Mouse (Mus musculus): ENCODE results near the gene 2700081O15Rik. TPM values are rescaled to one million over a fixed set of nuclear protein-coding genes. Genes with fewer than 3 reads are reported as not detected.

2700081O15Rik gene
- polyA plus RNA-seq, 1 experiment = 19.3 TPM

DNA sequence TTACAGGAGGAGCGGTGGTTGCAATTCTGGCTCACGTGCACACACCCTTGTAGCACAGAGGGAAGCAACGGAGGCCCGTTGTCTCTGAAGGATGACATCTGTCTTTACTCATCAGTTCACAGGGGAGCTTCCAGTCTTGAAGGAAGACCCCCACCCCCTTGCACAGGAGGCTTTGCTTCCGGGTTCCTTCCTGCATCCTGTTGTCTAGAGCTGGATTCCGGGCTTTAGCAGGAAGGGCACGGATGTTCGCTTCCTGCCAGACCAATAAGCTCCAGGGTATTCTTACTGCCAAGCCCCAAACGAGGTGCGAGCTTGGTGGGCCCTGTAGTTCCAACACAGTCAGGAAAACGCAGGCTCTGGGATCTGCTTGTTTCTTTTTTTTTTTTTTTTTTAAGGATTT lies 16.8 kb upstream of the 2700081O15Rik start:
- no peak overlapping the region for H3K4me3 ChIP-seq (ENCODE audit: insufficient read depth, poor library complexity, severe bottlenecking)

DNA sequence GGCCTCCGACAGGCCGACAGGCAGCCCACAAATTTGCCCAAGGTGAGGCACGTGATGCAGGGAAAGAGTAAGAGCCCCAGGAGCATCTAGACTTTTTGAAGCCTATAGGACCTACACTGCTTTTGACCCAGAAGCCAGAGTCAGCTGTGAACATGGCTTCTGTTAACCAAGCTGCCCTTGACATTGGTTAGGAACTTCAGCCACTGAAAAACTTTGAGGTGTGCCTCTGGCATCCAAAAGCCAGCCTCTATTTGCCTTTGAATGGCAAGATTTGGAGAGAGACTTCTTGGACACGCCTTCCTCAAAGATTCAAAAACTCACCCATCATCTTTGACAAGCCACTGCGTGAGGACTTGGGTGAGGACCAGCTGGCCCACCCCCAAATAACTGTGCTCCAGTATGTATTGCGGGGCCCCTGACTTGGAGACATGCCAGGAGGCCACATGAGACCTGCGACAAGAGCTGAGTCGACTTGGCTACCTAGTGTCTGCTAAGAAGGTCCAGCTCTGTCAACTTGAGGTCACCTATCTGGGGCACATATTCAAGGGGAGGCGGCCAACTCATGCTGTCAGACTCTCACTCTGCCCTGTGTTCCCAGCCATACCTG lies 12.7 kb upstream of the 2700081O15Rik start:
- Histone ChIP-seq H3K27me3 (ENCODE audit: control insufficient read depth, insufficient read depth, insufficient read length) (peaks cover 6% of the 10 kb centered on the region), H3K36me3 (ENCODE audit: control insufficient read depth, insufficient read depth) (no peaks in the 10 kb centered on the region), H3ac (ENCODE audit: control insufficient read depth, insufficient read length, low read depth) (no peak overlapping the region), H3K79me2 (ENCODE audit: control insufficient read depth, insufficient read depth) (no peaks in the 10 kb centered on the region), H3K4me3 (ENCODE audit: insufficient read depth, poor library complexity, severe bottlenecking) (no peak overlapping the region), H3K79me3 (ENCODE audit: low read depth) (no peaks in the 10 kb centered on the region)
- TF ChIP-seq CEBPB (IDR thresholded peaks at IDR 0.05; ENCODE audit: low read depth) = no peak
- no peak for TF ChIP-seq MAX (IDR thresholded peaks at IDR 0.05)

More for the DNA sequence above, 16.8 kb upstream of the 2700081O15Rik start:
- Histone ChIP-seq H3K79me2 (ENCODE audit: control insufficient read depth, insufficient read depth) (no peaks in the 10 kb centered on the region), H3K27me3 (ENCODE audit: control insufficient read depth, insufficient read depth, insufficient read length) (peaks cover 9% of the 10 kb centered on the region), H3ac (ENCODE audit: control insufficient read depth, insufficient read length, low read depth) (no peak overlapping the region), H3K79me3 (ENCODE audit: low read depth) (no peaks in the 10 kb centered on the region), H3K36me3 (ENCODE audit: control insufficient read depth, insufficient read depth) (no peaks in the 10 kb centered on the region)
- TF ChIP-seq FOSL1 (IDR thresholded peaks at IDR 0.05; ENCODE audit: insufficient read depth, low read length, poor library complexity, severe bottlenecking) (no peak), CEBPB (IDR thresholded peaks at IDR 0.05; ENCODE audit: low read depth) (no peak), CTCF (IDR thresholded peaks at IDR 0.05; ENCODE audit: control insufficient read depth, insufficient read depth, insufficient read length) (no peak), MYOG (IDR thresholded peaks at IDR 0.05; ENCODE audit: control insufficient read depth, extremely low read depth, insufficient read length) (no peak), USF1 (IDR thresholded peaks at IDR 0.05; ENCODE audit: low read depth) (no peak), MYOD1 (IDR thresholded peaks at IDR 0.05; ENCODE audit: control insufficient read depth, insufficient read length, low read depth) (no peak), MAX (IDR thresholded peaks at IDR 0.05) (no peak)

DNA sequence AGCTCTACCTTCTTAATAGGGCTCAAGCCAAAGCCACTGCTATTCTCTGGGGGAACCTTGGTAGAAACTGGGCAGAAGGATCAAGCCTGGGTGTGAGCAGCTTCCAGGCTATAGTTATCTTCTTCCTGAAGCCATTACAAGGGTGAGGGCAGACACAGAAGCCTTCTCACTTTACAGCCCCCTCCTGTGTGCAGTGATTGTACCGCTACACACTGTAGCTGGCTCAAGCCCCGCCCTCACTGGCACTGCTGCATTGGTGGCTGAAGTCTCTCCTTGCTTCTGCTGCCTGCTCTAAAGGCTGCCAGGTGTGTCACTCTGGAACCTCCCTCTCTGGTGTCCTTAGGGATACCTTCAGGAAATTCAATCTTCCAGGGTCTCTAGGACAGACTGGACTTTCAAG lies 5.1 kb upstream of the 2700081O15Rik start:
- no peaks in the 10 kb centered on the region for H3K79me2 ChIP-seq (ENCODE audit: control insufficient read depth, insufficient read depth)
- no peaks in the 10 kb centered on the region for H3K27me3 ChIP-seq (ENCODE audit: control insufficient read depth, insufficient read depth, insufficient read length)
- H3K4me3 ChIP-seq (ENCODE audit: insufficient read depth, poor library complexity, severe bottlenecking) = no peak overlapping the region
- H3K79me3 ChIP-seq (ENCODE audit: low read depth) = no peaks in the 10 kb centered on the region
- H3K36me3 ChIP-seq (ENCODE audit: control insufficient read depth, insufficient read depth) = no peaks in the 10 kb centered on the region
- no peak overlapping the region for H3ac ChIP-seq (ENCODE audit: control insufficient read depth, insufficient read length, low read depth)
- TF ChIP-seq FOSL1 (IDR thresholded peaks at IDR 0.05; ENCODE audit: insufficient read depth, low read length, poor library complexity, severe bottlenecking) = no peak
- no peak for TF ChIP-seq MAX (IDR thresholded peaks at IDR 0.05)

DNA sequence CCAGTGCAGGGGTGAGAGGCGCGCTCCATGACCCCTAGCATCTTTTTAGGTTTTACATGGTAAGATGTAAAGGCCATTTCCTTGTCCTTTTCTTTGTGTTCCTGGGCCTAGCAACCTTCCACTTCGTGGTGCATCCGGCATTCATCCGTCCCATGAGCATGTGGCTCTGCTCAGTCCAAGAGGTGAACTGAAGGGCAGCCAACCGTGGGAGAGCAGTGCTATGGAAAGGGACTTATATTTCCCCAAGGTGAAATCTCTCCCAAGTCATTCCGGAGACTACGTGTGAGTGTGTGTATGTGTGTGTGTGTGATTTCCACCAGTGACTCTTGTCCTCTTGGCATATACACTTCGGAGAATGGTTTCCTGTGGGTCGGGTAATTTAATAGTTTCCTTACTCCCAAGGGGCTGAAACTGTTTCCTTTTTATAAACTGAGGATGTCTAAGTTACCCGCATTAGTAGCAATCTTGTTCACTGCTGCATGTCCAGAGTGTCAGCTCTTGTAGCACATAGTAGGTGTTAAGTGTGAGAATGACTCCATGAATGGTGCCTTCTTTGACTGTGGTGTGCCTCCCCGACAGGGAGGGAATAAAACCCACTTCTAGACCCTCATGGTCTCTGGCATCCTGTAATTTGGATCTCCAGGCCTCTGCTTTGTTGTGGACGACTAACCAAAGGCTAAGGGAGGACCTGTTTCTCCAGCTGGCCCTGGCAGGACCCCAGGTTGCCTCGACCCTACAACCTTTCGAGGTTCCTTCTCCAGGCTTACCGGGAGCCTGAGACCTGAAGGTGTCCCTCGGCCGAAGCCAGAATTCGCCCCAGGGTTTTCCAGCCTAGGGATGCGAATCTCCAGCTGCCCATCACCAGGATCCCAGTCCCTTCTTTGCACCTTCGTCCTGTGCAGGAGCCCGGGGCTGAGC lies 1.2 kb upstream of the 2700081O15Rik start:
- H3K36me3 ChIP-seq (ENCODE audit: control insufficient read depth, insufficient read depth) = peaks cover 9% of the 10 kb centered on the region
- TF ChIP-seq CEBPB (IDR thresholded peaks at IDR 0.05; ENCODE audit: low read depth) (no peak), MAX (IDR thresholded peaks at IDR 0.05) (no peak), CTCF (IDR thresholded peaks at IDR 0.05; ENCODE audit: control insufficient read depth, insufficient read depth, insufficient read length) (no peak), FOSL1 (IDR thresholded peaks at IDR 0.05; ENCODE audit: insufficient read depth, low read length, poor library complexity, severe bottlenecking) (no peak), MYOD1 (IDR thresholded peaks at IDR 0.05; ENCODE audit: control insufficient read depth, insufficient read length, low read depth) (no peak), MYOG (IDR thresholded peaks at IDR 0.05; ENCODE audit: control insufficient read depth, extremely low read depth, insufficient read length) (no peak), USF1 (IDR thresholded peaks at IDR 0.05; ENCODE audit: low read depth) (no peak)

DNA sequence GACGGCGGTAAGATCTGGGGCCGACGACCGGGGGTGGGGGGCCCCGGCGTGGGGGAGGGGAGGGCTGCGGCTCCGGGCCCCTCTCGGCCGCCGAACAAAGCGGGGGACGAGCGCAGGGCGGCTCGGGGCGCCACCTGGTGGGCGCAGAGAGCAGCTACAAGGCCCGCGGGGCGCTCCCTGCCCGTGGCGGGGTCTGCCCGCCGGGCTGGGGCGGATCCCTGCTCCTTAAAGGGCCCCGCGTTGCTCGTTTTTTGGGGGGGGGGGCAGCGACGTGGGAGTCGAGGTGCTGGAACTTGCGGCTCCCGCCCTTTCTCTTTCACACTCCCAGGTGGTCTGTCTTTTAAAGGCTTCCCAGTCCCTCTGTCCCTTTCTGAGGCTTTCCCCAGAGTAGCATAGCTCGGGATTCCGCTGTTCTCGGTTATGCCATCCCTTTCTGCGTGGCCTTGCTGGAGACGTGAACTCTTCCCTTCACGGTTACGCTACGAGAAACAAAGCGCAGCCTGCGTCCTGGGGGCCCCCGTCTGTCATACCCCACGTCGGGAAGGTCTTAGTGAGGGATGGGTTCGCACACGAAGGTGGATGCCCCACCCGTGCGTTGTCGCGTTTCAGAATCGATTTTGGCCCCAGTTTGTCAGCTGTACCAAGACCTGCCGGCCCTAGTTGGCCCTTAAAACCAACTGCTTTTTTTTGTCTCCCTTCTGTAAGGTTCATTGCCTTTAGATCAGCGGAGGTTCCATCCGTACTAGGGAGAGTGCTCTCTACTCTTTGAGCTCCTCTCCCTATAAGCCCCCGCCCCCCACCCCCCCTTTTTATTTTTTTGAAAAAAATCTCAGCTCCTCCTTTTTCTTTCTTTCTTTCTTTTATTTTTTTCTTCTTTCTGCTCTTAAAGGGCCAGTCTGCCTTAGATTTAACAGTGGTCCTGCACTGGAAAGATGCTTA lies 755 bp downstream of the 2700081O15Rik start:
- Histone ChIP-seq H3K4me3 (ENCODE audit: insufficient read depth, poor library complexity, severe bottlenecking) (peak overlapping the region; percentile 83), H3K36me3 (ENCODE audit: control insufficient read depth, insufficient read depth) (peaks cover 15% of the 10 kb centered on the region), H3K27me3 (ENCODE audit: control insufficient read depth, insufficient read depth, insufficient read length) (no peaks in the 10 kb centered on the region), H3ac (ENCODE audit: control insufficient read depth, insufficient read length, low read depth) (peak overlapping the region; percentile 93), H3K79me3 (ENCODE audit: low read depth) (peaks cover 24% of the 10 kb centered on the region), H3K79me2 (ENCODE audit: control insufficient read depth, insufficient read depth) (peaks cover 35% of the 10 kb centered on the region)
- TF ChIP-seq CTCF (IDR thresholded peaks at IDR 0.05; ENCODE audit: control insufficient read depth, insufficient read depth, insufficient read length) (peak; percentile 96), CEBPB (IDR thresholded peaks at IDR 0.05; ENCODE audit: low read depth) (no peak)

More for the DNA sequence above, 1.2 kb upstream of the 2700081O15Rik start:
- Histone ChIP-seq H3K79me3 (ENCODE audit: low read depth) (peaks cover 24% of the 10 kb centered on the region), H3K4me3 (ENCODE audit: insufficient read depth, poor library complexity, severe bottlenecking) (peak overlapping the region; percentile 83), H3K27me3 (ENCODE audit: control insufficient read depth, insufficient read depth, insufficient read length) (no peaks in the 10 kb centered on the region), H3ac (ENCODE audit: control insufficient read depth, insufficient read length, low read depth) (peak overlapping the region; percentile 93), H3K79me2 (ENCODE audit: control insufficient read depth, insufficient read depth) (peaks cover 35% of the 10 kb centered on the region)
